In genomic region chr9:120570741-120571592, GRCm38 (mm10) we compare ENCODE assay signal across 8 mouse cellular contexts. TPM values are rescaled to one million over a fixed set of nuclear protein-coding genes. Genes with fewer than 3 reads are reported as not detected.
DNase-seq lines count a peak whose midpoint lies in the region; ATAC-seq and TF ChIP-seq lines count a peak whose summit lies in the region.

Gene Rpl14 (plus strand): TSS chr9:120571444.

- DNase-seq in c-Kit-positive CD71-positive TER-119-positive erythroid progenitor cells, embryonic 14.5 days (ENCODE audit: low spot score): peak; percentile 94
- peak; percentile 99 for DNase-seq in heart, postnatal 10 days
- peak; percentile 98 for DNase-seq in layer of hippocampus, adult 11-12 months (ENCODE audit: low spot score)
- peak; percentile 97 to 98 for DNase-seq in lung, adult 18-20 months
- DNase-seq in testis, postnatal 14 days (ENCODE audit: low spot score): peak; percentile 98

- H3K9me3 ChIP-seq in E14TG2a.4 (ENCODE audit: low read length): no peaks in the 10 kb centered on the region
- H3K9me3 ChIP-seq in forebrain, embryonic 13.5 days (replicated peaks): no peaks in the 10 kb centered on the region
- no peaks in the 10 kb centered on the region for H3K9me3 ChIP-seq in neural tube, embryonic 15.5 days (replicated peaks)

- peak within 1 kb of the TSS; percentile 91 for H3K4me2 ChIP-seq in forebrain, embryonic 13.5 days
- peak within 1 kb of the TSS; percentile 89 for H3K4me2 ChIP-seq in neural tube, embryonic 15.5 days

- peaks cover 48% of the 10 kb centered on the region for H3K4me1 ChIP-seq in E14TG2a.4 (replicated peaks; ENCODE audit: low read depth, low read length)
- peaks cover 23% of the 10 kb centered on the region for H3K4me1 ChIP-seq in forebrain, embryonic 13.5 days
- peaks cover 31% of the 10 kb centered on the region for H3K4me1 ChIP-seq in neural tube, embryonic 15.5 days

- WGBS in forebrain, embryonic 13.5 days: 5% methylated on average over 43 of the region's 43 CpGs
- WGBS in neural tube, embryonic 15.5 days: 6% methylated on average over 43 of the region's 43 CpGs

- H3K36me3 ChIP-seq in E14TG2a.4 (ENCODE audit: insufficient read depth, low read length): peaks cover 42% of the 10 kb centered on the region
- peaks cover 37% of the 10 kb centered on the region for H3K36me3 ChIP-seq in forebrain, embryonic 13.5 days (ENCODE audit: poor library complexity, severe bottlenecking)
- peaks cover 33% of the 10 kb centered on the region for H3K36me3 ChIP-seq in neural tube, embryonic 15.5 days

- TF ChIP-seq CTCF in E14TG2a.4 (conservative IDR thresholded peaks at IDR 0.05; ENCODE audit: low read length): no peak

- intact Hi-C loops in heart, postnatal 10 days (cut with DNase I): loop anchor here (1.0 to 10.0 kb wide), 3 partner anchors 69 to 804 kb away; no protein-coding TSS in a partner anchor

- ATAC-seq in forebrain, embryonic 13.5 days: peak; percentile 98
- peak; percentile 97 for ATAC-seq in neural tube, embryonic 15.5 days (ENCODE audit: low FRiP score)

- peak within 1 kb of the TSS; percentile 96 for H3K4me3 ChIP-seq in E14TG2a.4 (replicated peaks; ENCODE audit: low read length)
- H3K4me3 ChIP-seq in forebrain, embryonic 13.5 days: peak within 1 kb of the TSS; percentile 90
- peak within 1 kb of the TSS; percentile 90 for H3K4me3 ChIP-seq in neural tube, embryonic 15.5 days (replicated peaks)

- peaks cover 4% of the 10 kb centered on the region; the same call in 1 of the 2 replicates for H3K27me3 ChIP-seq in E14TG2a.4 (ENCODE audit: insufficient read depth, low read length)
- no peaks in the 10 kb centered on the region for H3K27me3 ChIP-seq in forebrain, embryonic 13.5 days
- no peaks in the 10 kb centered on the region for H3K27me3 ChIP-seq in neural tube, embryonic 15.5 days (replicated peaks)

- peak within 1 kb of the TSS; percentile 88 for H3K9ac ChIP-seq in forebrain, embryonic 13.5 days
- H3K9ac ChIP-seq in neural tube, embryonic 15.5 days (replicated peaks): peak within 1 kb of the TSS; percentile 86

- peak within 1 kb of the TSS; percentile 74; the same call in 1 of the 2 replicates for H3K27ac ChIP-seq in forebrain, embryonic 13.5 days
- H3K27ac ChIP-seq in neural tube, embryonic 15.5 days (replicated peaks): peak within 1 kb of the TSS; percentile 90

RNA-seq across cellular contexts. Expression of gene Rpl14, which starts in this region (rescaled TPM):
- 544 and 592 TPM in 2 replicates for polyA plus RNA-seq in forebrain, embryonic 13.5 days (2015; fragmentation: Nextera tagmentation; extraction: Ambion mirVana)
- total RNA-seq in heart, postnatal 10 days (2021): 100 to 1,000 TPM; 373 to 377 TPM
- 431 and 489 TPM in 2 replicates for polyA plus RNA-seq in neural tube, embryonic 15.5 days (2015; fragmentation: Nextera tagmentation; extraction: Ambion mirVana)

Comparison
In these comparisons a context has a peak if more than half of its experiments do, and no peak if none do; other contexts are left out.
1. Peak in every context shown above with its lines: DNase-seq, ATAC-seq, H3K4me3 ChIP-seq and H3K27ac ChIP-seq.